Mouse (Mus musculus) lung, postnatal 14 days (tissue): ENCODE results near the gene Fosl1.
A peak's percentile ranks its signal among the peaks of the same experiment; 100 is the strongest.

Experiments used
- DNase-seq: peaks from one replicate; pipeline ENCODE4 v3.0.0; 2021

The Fosl1 gene

GRCm38 (mm10) chr19:5424782-5425741 is 22.3 kb upstream of the Fosl1 start, which contains the start of the genes Drap1 and AI837181:
Drap1 (minus strand) TSS chr19:5424979.
AI837181 (plus strand) TSS chr19:5425144.
- peak; percentile 97 for DNase-seq

- no peak for DNase-seq
These were observed 21.3 kb upstream of the Fosl1 start for GRCm38 (mm10) chr19:5425906-5426565.

GRCm38 (mm10) chr19:5426640-5427290 is 20.6 kb upstream of the Fosl1 start:
- no peak for DNase-seq

- no peak for DNase-seq
These were observed 19.3 kb upstream of the Fosl1 start for GRCm38 (mm10) chr19:5428083-5428482.

GRCm38 (mm10) chr19:5429219-5429618 is 18.1 kb upstream of the Fosl1 start:
- DNase-seq, result no peak

- DNase-seq, result no peak
These were observed 17.5 kb upstream of the Fosl1 start for GRCm38 (mm10) chr19:5429806-5430205.

GRCm38 (mm10) chr19:5430408-5430807 is 16.9 kb upstream of the Fosl1 start:
- DNase-seq, result no peak

- DNase-seq, result no peak
These were observed 15.4 kb upstream of the Fosl1 start for GRCm38 (mm10) chr19:5431911-5432464.

GRCm38 (mm10) chr19:5432992-5433852 is 14.1 kb upstream of the Fosl1 start:
- DNase-seq, result peak; percentile 64

GRCm38 (mm10) chr19:5433951-5434350 is 13.4 kb upstream of the Fosl1 start:
- DNase-seq, result no peak

- DNase-seq, result no peak
These were observed 2.9 kb upstream of the Fosl1 start for GRCm38 (mm10) chr19:5444371-5444908.

- no peak for DNase-seq
These were observed 2.4 kb upstream of the Fosl1 start for GRCm38 (mm10) chr19:5444954-5445353.

- DNase-seq, result no peak
These were observed 1.6 kb upstream of the Fosl1 start for GRCm38 (mm10) chr19:5445747-5446146.

GRCm38 (mm10) chr19:5448354-5449150 is 1.2 kb downstream of the Fosl1 start:
- DNase-seq, result no peak

GRCm38 (mm10) chr19:5449673-5450072 is 2.3 kb downstream of the Fosl1 start:
- no peak for DNase-seq

- no peak for DNase-seq
These were observed 4.4 kb downstream of the Fosl1 start for GRCm38 (mm10) chr19:5451766-5452165.

- DNase-seq, result no peak
These were observed 7.7 kb downstream of the Fosl1 start for GRCm38 (mm10) chr19:5455037-5455436.

GRCm38 (mm10) chr19:5455568-5455967 is 8.2 kb downstream of the Fosl1 start:
- no peak for DNase-seq

GRCm38 (mm10) chr19:5456241-5456921 is 9.0 kb downstream of the Fosl1 start:
- peak; percentile 53 for DNase-seq
